Mouse (Mus musculus) liver, adult 2 months (tissue): ENCODE results near the gene 4930474N05Rik. TPM values are rescaled to one million over a fixed set of nuclear protein-coding genes. Genes with fewer than 3 reads are reported as not detected.

Experiments
- DNase-seq: peaks from one replicate; pipeline ENCODE4 v3.0.0-alpha.2; 2011; ENCODE audit warnings: low read depth, low spot score; ENCODE audit errors: extremely low read depth
- H3K27ac ChIP-seq: fragments of 200-500 bp; replicated peaks from 2 replicates; pipeline ENCODE4 v1.5.1; 2012; ENCODE audit warnings: low read depth, mild to moderate bottlenecking, control low read depth, inconsistent platforms, low read length; ENCODE audit not compliant: insufficient read depth
- H3K27me3 ChIP-seq: fragments of 200-500 bp; 2 replicates; pipeline ENCODE4 v1.6.1; 2012; ENCODE audit warnings: mild to moderate bottlenecking, moderate library complexity, low read length, inconsistent platforms; ENCODE audit not compliant: control insufficient read depth, insufficient read depth
- H3K36me3 ChIP-seq: fragments of 200-500 bp; 2 replicates; pipeline ENCODE4 v1.6.1; 2012; ENCODE audit warnings: low read length, inconsistent platforms; ENCODE audit not compliant: control insufficient read depth, insufficient read depth
- H3K4me1 ChIP-seq: fragments of 200-500 bp; 2 replicates; pipeline ENCODE4 v1.6.1; 2011; ENCODE audit warnings: low read length; ENCODE audit not compliant: control insufficient read depth, insufficient read depth
- H3K4me3 ChIP-seq: fragments of 200-500 bp; 2 replicates; pipeline ENCODE4 v1.5.1; 2011; ENCODE audit warnings: low read depth, mild to moderate bottlenecking, control low read depth, low read length, moderate library complexity; ENCODE audit not compliant: insufficient read depth
- H3K79me2 ChIP-seq: fragments of 200-500 bp; 2 replicates; pipeline ENCODE4 v1.6.1; 2012; ENCODE audit warnings: inconsistent platforms, mild to moderate bottlenecking, low read length, moderate library complexity; ENCODE audit not compliant: control insufficient read depth, insufficient read depth
- H3K9ac ChIP-seq: fragments of 200-500 bp; 2 replicates; pipeline ENCODE4 v1.6.1; 2012; ENCODE audit warnings: low read depth, mild to moderate bottlenecking, control low read depth, inconsistent platforms, low read length
- CTCF ChIP-seq: fragments of 200-500 bp; IDR thresholded peaks from 2 replicates; pipeline ENCODE4 v1.5.1; 2011; ENCODE audit warnings: low read depth, low read length, control low read depth
- POLR2A ChIP-seq: fragments of 200-500 bp; IDR thresholded peaks from 2 replicates; pipeline ENCODE4 v1.6.1; 2011; ENCODE audit warnings: low read length, control low read depth; ENCODE audit not compliant: insufficient read depth; ENCODE audit errors: extremely low read depth
- WGBS: fragments of 180-500 bp; shearing (Covaris S2); methylation state at CpG from one replicate; pipeline ENCODE4 v1.1.7; 2018; 5-methylcytosine and 5-hydroxymethylcytosine counted together
- polyA plus RNA-seq: library from polyadenylated mRNA; depleted of rRNA; stranded (reverse); fragments of >200 nt; gene quantifications from 2 replicates; pipeline ENCODE4 v1.2.3, GENCODE M21; 2012
- total RNA-seq: library from RNA; depleted of rRNA; stranded (reverse); fragments of >200 nt; gene quantifications from 2 replicates; pipeline ENCODE4 v1.2.3, GENCODE M21; 2014

4930474N05Rik gene
- total and polyA plus RNA-seq, 2 experiments: not detected

DNA sequence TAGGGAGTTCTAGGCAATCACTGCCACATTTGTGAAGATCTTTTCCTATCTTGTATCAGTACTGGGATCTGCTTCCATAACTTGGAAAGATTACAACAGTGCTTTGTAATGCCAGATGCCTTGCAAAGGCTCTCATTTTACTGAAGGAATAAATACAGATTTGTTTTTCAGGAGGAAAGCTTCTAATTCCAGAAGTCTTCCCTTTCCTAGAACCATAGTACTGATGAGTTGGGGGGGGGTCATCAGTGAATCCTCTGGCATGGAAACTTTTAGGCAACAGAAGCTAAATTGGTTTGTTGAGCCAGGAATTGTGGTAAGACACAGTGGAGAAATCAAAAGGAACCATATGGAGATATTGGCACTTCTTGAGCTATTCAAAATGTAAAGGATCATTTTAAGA is 19.8 kb downstream of the 4930474N05Rik start:
- no peak overlapping the region for H3K4me3 ChIP-seq
- no peak overlapping the region for H3K9ac ChIP-seq
- no peaks in the 10 kb centered on the region for H3K36me3 ChIP-seq
- no peaks in the 10 kb centered on the region for H3K27me3 ChIP-seq
- no peaks in the 10 kb centered on the region for H3K79me2 ChIP-seq
- H3K27ac ChIP-seq: no peak overlapping the region
- no peaks in the 10 kb centered on the region for H3K4me1 ChIP-seq
- no peak for DNase-seq
- no peak for TF ChIP-seq POLR2A
- TF ChIP-seq CTCF: no peak

DNA sequence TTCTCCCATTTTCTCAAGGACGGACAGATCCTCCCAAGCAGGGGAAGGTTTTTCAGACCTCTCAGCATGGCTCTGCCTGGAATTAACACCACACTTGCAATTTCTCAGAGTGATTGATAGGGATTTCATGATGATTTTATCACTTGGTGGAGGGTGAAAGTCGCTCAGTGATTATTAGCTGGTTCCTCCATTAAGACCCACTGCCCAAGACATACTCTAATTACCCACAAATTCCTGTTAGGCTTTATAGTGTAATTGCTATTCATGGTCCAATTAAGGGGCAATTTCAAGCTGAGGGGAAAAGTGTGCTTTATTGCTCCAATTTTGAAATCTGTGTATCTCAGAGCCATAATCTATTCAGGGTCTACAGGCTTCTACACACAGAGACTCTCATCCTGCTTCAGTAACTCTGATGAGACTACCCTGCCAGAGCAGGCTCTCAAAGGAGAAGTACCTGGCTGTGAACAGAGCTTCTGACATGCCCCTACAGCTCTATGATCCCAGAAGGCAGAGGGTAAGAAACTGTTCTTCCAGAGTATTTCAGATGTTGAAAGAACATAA is 29.1 kb downstream of the 4930474N05Rik start:
- WGBS: 62% methylated on average over 2 of the region's 2 CpGs
- Histone ChIP-seq H3K4me1 (no peaks in the 10 kb centered on the region), H3K27ac (no peak overlapping the region), H3K36me3 (no peaks in the 10 kb centered on the region), H3K9ac (no peak overlapping the region), H3K4me3 (no peak overlapping the region), H3K27me3 (no peaks in the 10 kb centered on the region), H3K79me2 (no peaks in the 10 kb centered on the region)
- no peak for DNase-seq
- TF ChIP-seq POLR2A: no peak
- no peak for TF ChIP-seq CTCF

DNA sequence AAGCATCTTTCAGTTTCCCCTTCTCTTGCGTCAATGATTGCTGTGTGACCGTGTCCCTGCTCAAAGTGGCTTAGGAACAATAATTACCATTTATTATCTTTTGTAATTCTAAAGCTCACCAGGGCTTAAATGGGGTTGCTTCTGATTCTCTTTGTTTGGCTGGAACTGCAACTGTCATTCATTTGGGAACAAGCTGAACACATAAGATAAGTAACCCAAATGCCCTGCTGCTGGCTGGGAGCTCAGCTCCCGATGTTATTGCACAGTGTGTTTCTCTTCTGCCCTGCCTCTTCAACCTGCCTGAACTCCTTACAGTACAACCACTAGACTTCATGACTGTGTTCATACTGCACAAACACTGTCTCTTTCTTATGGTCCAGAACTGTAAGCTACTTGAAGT is 41.0 kb downstream of the 4930474N05Rik start:
- H3K27ac ChIP-seq: no peak overlapping the region
- TF ChIP-seq POLR2A: no peak
- no peak for TF ChIP-seq CTCF
- WGBS: 76% methylated on average over 3 of the region's 3 CpGs
- no peaks in the 10 kb centered on the region for H3K79me2 ChIP-seq
- no peaks in the 10 kb centered on the region for H3K4me1 ChIP-seq
- H3K36me3 ChIP-seq: no peaks in the 10 kb centered on the region
- no peak overlapping the region for H3K4me3 ChIP-seq
- no peak overlapping the region for H3K9ac ChIP-seq
- no peak for DNase-seq
- no peaks in the 10 kb centered on the region for H3K27me3 ChIP-seq

DNA sequence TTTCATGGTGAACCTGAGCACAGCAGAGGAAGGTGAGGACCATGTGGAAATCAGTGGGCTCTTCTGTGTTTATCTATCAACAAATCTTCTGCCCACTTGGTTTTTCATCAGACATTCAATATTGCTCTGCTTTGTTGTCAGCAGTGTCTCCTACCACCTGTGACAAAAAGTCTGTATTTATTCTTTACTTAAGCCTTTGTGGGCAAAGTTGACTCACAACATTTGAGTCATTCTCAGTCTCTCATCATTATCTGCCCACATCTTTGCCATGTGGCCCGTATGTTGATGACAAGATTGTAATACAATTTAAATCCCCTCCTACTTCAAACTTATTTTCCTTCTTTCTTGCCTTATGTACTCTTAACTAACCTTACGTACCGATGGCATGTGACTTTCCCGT is 43.0 kb downstream of the 4930474N05Rik start:
- H3K36me3 ChIP-seq: no peaks in the 10 kb centered on the region
- no peak for TF ChIP-seq POLR2A
- TF ChIP-seq CTCF: no peak
- H3K79me2 ChIP-seq: no peaks in the 10 kb centered on the region
- no peaks in the 10 kb centered on the region for H3K4me1 ChIP-seq
- WGBS: 87% methylated on average over 4 of the region's 4 CpGs
- H3K4me3 ChIP-seq: no peak overlapping the region
- H3K27ac ChIP-seq: no peak overlapping the region
- H3K27me3 ChIP-seq: no peaks in the 10 kb centered on the region
- no peak overlapping the region for H3K9ac ChIP-seq
- DNase-seq: no peak

DNA sequence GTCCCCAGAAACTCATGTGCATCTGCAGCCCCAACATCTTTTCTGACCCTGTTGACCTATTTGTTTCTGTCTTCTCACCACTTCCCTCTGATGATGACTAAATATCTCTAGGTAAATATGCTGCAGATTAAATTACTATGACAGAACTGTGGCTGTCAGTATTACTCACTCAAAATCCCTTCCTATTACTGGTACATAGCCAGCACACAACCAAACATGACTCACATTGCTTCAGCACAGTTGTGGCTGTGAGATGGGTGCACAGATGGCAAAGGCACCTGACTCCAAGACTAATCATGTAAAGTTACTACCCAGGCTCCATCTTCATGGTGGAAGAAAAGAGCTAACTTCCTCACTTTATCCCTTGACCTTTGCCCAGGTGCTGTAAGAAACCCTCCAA is 50.5 kb downstream of the 4930474N05Rik start:
- Histone ChIP-seq H3K4me1 (no peaks in the 10 kb centered on the region), H3K4me3 (no peak overlapping the region)
- TF ChIP-seq POLR2A (no peak), CTCF (no peak)

More for the DNA sequence above, 50.5 kb downstream of the 4930474N05Rik start:
- Histone ChIP-seq H3K27ac (no peak overlapping the region), H3K9ac (no peak overlapping the region), H3K36me3 (no peaks in the 10 kb centered on the region), H3K27me3 (no peaks in the 10 kb centered on the region), H3K79me2 (no peaks in the 10 kb centered on the region)
- DNase-seq: no peak
